Mouse (Mus musculus): ENCODE results near the gene Sgca. TPM values are rescaled to one million over a fixed set of nuclear protein-coding genes. Genes with fewer than 3 reads are reported as not detected.

The Sgca gene
- polyA plus RNA-seq (2015; fragmentation: Illumina TruSeq; extraction: RNeasy Lipid Tissue Mini Kit (QIAGEN cat#74804); ENCODE audit: low read depth, low replicate concordance): not detected

GRCm38 (mm10) chr11:94976199-94976598 is at the start of gene Sgca:
Gene Sgca, minus strand, starts transcription at chr11:94976327.

GRCm38 (mm10) chr11:95009629-95010014 is 33.5 kb upstream of the Sgca start, which contains the start of gene Samd14:
Gene Samd14, plus strand, starts transcription at chr11:95009879.

GRCm38 (mm10) chr11:94990749-94991577 is 14.8 kb upstream of the Sgca start, which contains the start of gene Ppp1r9b:
Gene Ppp1r9b, plus strand, starts transcription at chr11:94991035.

GRCm38 (mm10) chr11:94967419-94967818 is 8.7 kb downstream of the Sgca start, which contains the start of gene Hils1:
Gene Hils1, plus strand, starts transcription at chr11:94967593.

GRCm38 (mm10) chr11:94936045-94936444 is 40.1 kb downstream of the Sgca start, which contains the start of gene Col1a1:
Gene Col1a1, plus strand, starts transcription at chr11:94936224.

Other genes starting within 250 kb of the Sgca start
- not detected for gene Cdc34b, start 234.5 kb downstream of the Sgca start, polyA plus RNA-seq (2015; fragmentation: Illumina TruSeq; extraction: RNeasy Lipid Tissue Mini Kit (QIAGEN cat#74804); ENCODE audit: low read depth, low replicate concordance)
- not detected for gene Tmem92, start 193.6 kb downstream of the Sgca start, polyA plus RNA-seq (2015; fragmentation: Illumina TruSeq; extraction: RNeasy Lipid Tissue Mini Kit (QIAGEN cat#74804); ENCODE audit: low read depth, low replicate concordance)
- gene Col1a1, start 40.1 kb downstream of the Sgca start, polyA plus RNA-seq (2015; fragmentation: Illumina TruSeq; extraction: RNeasy Lipid Tissue Mini Kit (QIAGEN cat#74804); ENCODE audit: low read depth, low replicate concordance): 3.3 TPM
- 0.59 TPM for gene Hils1, start 8.7 kb downstream of the Sgca start, polyA plus RNA-seq (2015; fragmentation: Illumina TruSeq; extraction: RNeasy Lipid Tissue Mini Kit (QIAGEN cat#74804); ENCODE audit: low read depth, low replicate concordance)
- 397 TPM for gene Ppp1r9b, start 14.7 kb upstream of the Sgca start, polyA plus RNA-seq (2015; fragmentation: Illumina TruSeq; extraction: RNeasy Lipid Tissue Mini Kit (QIAGEN cat#74804); ENCODE audit: low read depth, low replicate concordance)
- gene Samd14, start 33.6 kb upstream of the Sgca start, polyA plus RNA-seq (2015; fragmentation: Illumina TruSeq; extraction: RNeasy Lipid Tissue Mini Kit (QIAGEN cat#74804); ENCODE audit: low read depth, low replicate concordance): 25.0 TPM
- 88.5 TPM for gene Pdk2, start 65.0 kb upstream of the Sgca start, polyA plus RNA-seq (2015; fragmentation: Illumina TruSeq; extraction: RNeasy Lipid Tissue Mini Kit (QIAGEN cat#74804); ENCODE audit: low read depth, low replicate concordance)
- 12.3 TPM for gene Itga3, start 100.5 kb upstream of the Sgca start, polyA plus RNA-seq (2015; fragmentation: Illumina TruSeq; extraction: RNeasy Lipid Tissue Mini Kit (QIAGEN cat#74804); ENCODE audit: low read depth, low replicate concordance)
- not detected for gene Dlx3, start 143.8 kb upstream of the Sgca start, polyA plus RNA-seq (2015; fragmentation: Illumina TruSeq; extraction: RNeasy Lipid Tissue Mini Kit (QIAGEN cat#74804); ENCODE audit: low read depth, low replicate concordance)
- gene Dlx4, start 169.9 kb upstream of the Sgca start, polyA plus RNA-seq (2015; fragmentation: Illumina TruSeq; extraction: RNeasy Lipid Tissue Mini Kit (QIAGEN cat#74804); ENCODE audit: low read depth, low replicate concordance): 0.39 TPM

All from brain, adult 10 weeks (tissue).